In the genomic region with DNA sequence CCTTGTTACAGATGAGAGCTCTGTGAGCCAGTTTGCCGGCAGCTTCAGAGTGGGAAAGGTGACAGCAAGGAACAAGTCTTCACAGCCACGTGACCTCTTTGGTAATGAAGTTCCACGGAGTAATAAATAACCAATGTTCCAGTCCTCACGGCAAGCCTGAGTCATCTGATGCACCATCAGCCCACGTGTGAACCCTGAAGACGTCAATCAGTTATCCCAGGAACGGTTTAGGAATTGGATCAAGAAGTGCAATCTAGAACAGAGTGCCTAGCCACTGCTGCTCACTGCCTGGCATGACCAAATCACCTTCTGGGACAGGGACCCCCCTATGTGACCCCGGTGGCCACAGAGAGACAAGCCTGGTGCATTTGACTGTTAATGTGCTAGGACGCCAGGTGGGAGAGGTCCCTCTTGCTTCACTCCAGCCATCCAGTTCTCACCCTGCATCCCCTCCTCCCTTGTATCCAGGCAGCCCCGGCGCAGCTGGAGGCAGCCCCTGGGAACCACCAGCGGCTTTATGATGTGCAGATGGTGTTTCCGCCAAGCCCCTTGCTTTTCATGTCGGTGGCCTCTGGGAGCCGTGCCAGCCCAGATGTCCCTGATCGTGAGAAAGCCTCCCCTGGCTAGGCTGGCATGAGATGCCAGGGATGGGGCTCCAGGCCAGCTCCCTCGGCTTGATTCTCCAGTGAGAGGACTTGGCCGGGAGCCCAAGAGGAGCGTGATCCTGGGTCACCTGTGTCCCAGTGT, we compare ENCODE assay signal across 8 mouse cellular contexts. TPM values are rescaled to one million over a fixed set of nuclear protein-coding genes. Genes with fewer than 3 reads are reported as not detected.
DNase-seq lines count a peak whose midpoint lies in the region; ATAC-seq lines count a peak whose summit lies in the region.

No protein-coding gene starts in this region.

- no peak overlapping the region for H3K9ac ChIP-seq in intestine, embryonic 15.5 days
- H3K9ac ChIP-seq in intestine, embryonic 16.5 days (ENCODE audit: low read depth, low read length): no peak overlapping the region
- no peak overlapping the region for H3K9ac ChIP-seq in forebrain, embryonic 14.5 days (ENCODE audit: low read length)
- H3K9ac ChIP-seq in neural tube, embryonic 14.5 days (replicated peaks; ENCODE audit: low read depth, low read length): no peak overlapping the region

- peak; percentile 62 for DNase-seq in brain, adult 2 months (ENCODE audit: low read depth, low spot score)
- peak; percentile 88 for DNase-seq in forebrain, embryonic 14.5 days (ENCODE audit: low spot score)
- peak; percentile 41 to 46 for DNase-seq in kidney, postnatal 36 days
- no peak for DNase-seq in spleen, postnatal 10 days (ENCODE audit: low spot score in 2 of 2)
- DNase-seq in urinary bladder, adult 2 months (ENCODE audit: low spot score): no peak

- H3K27me3 ChIP-seq in intestine, embryonic 15.5 days (replicated peaks): no peaks in the 10 kb centered on the region; the same call in 1 of the 2 replicates
- H3K27me3 ChIP-seq in intestine, embryonic 16.5 days (replicated peaks; ENCODE audit: control insufficient read depth, insufficient read depth, low read length): no peaks in the 10 kb centered on the region
- H3K27me3 ChIP-seq in forebrain, embryonic 14.5 days (replicated peaks; ENCODE audit: control insufficient read depth, insufficient read depth, low read length): no peaks in the 10 kb centered on the region
- H3K27me3 ChIP-seq in neural tube, embryonic 14.5 days (ENCODE audit: control insufficient read depth, insufficient read depth, low read length): no peaks in the 10 kb centered on the region

- no peak overlapping the region for H3K4me3 ChIP-seq in intestine, embryonic 15.5 days (replicated peaks)
- no peak overlapping the region for H3K4me3 ChIP-seq in intestine, embryonic 16.5 days (ENCODE audit: low read length)
- no peak overlapping the region for H3K4me3 ChIP-seq in forebrain, embryonic 14.5 days (ENCODE audit: low read depth, low read length)
- H3K4me3 ChIP-seq in neural tube, embryonic 14.5 days (ENCODE audit: low read depth, low read length): no peak overlapping the region

- 0 out of 2 replicates have a peak, but pooled peaks have one; percentile 28 for ATAC-seq in intestine, embryonic 15.5 days
- no peak; the same call in 1 of the 2 replicates for ATAC-seq in intestine, embryonic 16.5 days
- peak; percentile 90 for ATAC-seq in forebrain, embryonic 14.5 days
- peak; percentile 86 for ATAC-seq in neural tube, embryonic 14.5 days (ENCODE audit: low read depth)

- H3K9me3 ChIP-seq in intestine, embryonic 15.5 days: no peaks in the 10 kb centered on the region
- no peaks in the 10 kb centered on the region for H3K9me3 ChIP-seq in intestine, embryonic 16.5 days (ENCODE audit: control insufficient read depth, low read length)
- no peaks in the 10 kb centered on the region for H3K9me3 ChIP-seq in forebrain, embryonic 14.5 days (replicated peaks; ENCODE audit: control insufficient read depth, low read length)
- H3K9me3 ChIP-seq in neural tube, embryonic 14.5 days (ENCODE audit: control insufficient read depth, low read length): no peaks in the 10 kb centered on the region

- 39% methylated on average over 19 of the region's 19 CpGs for WGBS in intestine, embryonic 15.5 days
- WGBS in intestine, embryonic 16.5 days: 41% methylated on average over 19 of the region's 19 CpGs
- 42% methylated on average over 19 of the region's 19 CpGs for WGBS in forebrain, embryonic 14.5 days
- WGBS in neural tube, embryonic 14.5 days: 21% methylated on average over 19 of the region's 19 CpGs

- peaks cover 8% of the 10 kb centered on the region; the same call in 1 of the 2 replicates for H3K4me1 ChIP-seq in intestine, embryonic 15.5 days (replicated peaks)
- peaks cover 2% of the 10 kb centered on the region for H3K4me1 ChIP-seq in intestine, embryonic 16.5 days (ENCODE audit: control insufficient read depth, insufficient read depth, low read length)
- H3K4me1 ChIP-seq in forebrain, embryonic 14.5 days (ENCODE audit: control insufficient read depth, insufficient read depth, low read length): peaks cover 16% of the 10 kb centered on the region
- H3K4me1 ChIP-seq in neural tube, embryonic 14.5 days (ENCODE audit: control insufficient read depth, insufficient read depth, low read length): peaks cover 7% of the 10 kb centered on the region

- H3K36me3 ChIP-seq in intestine, embryonic 15.5 days: no peaks in the 10 kb centered on the region
- no peaks in the 10 kb centered on the region for H3K36me3 ChIP-seq in intestine, embryonic 16.5 days (ENCODE audit: control insufficient read depth, insufficient read depth, low read length)
- H3K36me3 ChIP-seq in forebrain, embryonic 14.5 days (ENCODE audit: control insufficient read depth, insufficient read depth, low read length): no peaks in the 10 kb centered on the region
- no peaks in the 10 kb centered on the region for H3K36me3 ChIP-seq in neural tube, embryonic 14.5 days (ENCODE audit: control insufficient read depth, insufficient read depth, low read length)

- H3K27ac ChIP-seq in intestine, embryonic 15.5 days: no peak overlapping the region
- no peak overlapping the region for H3K27ac ChIP-seq in intestine, embryonic 16.5 days (ENCODE audit: low read length)
- peak overlapping the region; percentile 39; the same call in 1 of the 2 replicates for H3K27ac ChIP-seq in forebrain, embryonic 14.5 days (ENCODE audit: low read depth, low read length)
- no peak overlapping the region for H3K27ac ChIP-seq in neural tube, embryonic 14.5 days (ENCODE audit: low read depth, low read length)

- no peak overlapping the region for H3K4me2 ChIP-seq in intestine, embryonic 15.5 days (replicated peaks)
- no peak overlapping the region for H3K4me2 ChIP-seq in intestine, embryonic 16.5 days (ENCODE audit: low read depth, low read length)
- H3K4me2 ChIP-seq in forebrain, embryonic 14.5 days (ENCODE audit: low read length): no peak overlapping the region
- H3K4me2 ChIP-seq in neural tube, embryonic 14.5 days (ENCODE audit: low read depth, low read length): no peak overlapping the region

RNA-seq across cellular contexts. Expression of gene Brd7, which starts 15.0 kb away (rescaled TPM):
- polyA plus RNA-seq in intestine, embryonic 15.5 days (2015; fragmentation: Nextera tagmentation; extraction: Ambion mirVana): 54.5 and 55.7 TPM in 2 replicates
- 32.9 and 38.8 TPM in 2 replicates for polyA plus RNA-seq in intestine, embryonic 16.5 days (2015; fragmentation: Nextera tagmentation; extraction: Ambion mirVana)
- 48.0 and 57.8 TPM in 2 replicates for polyA plus RNA-seq in forebrain, embryonic 14.5 days (2014; fragmentation: Nextera tagmentation; extraction: Ambion mirVana)
- polyA plus RNA-seq in neural tube, embryonic 14.5 days (2014; fragmentation: Nextera tagmentation; extraction: Ambion mirVana): 66.1 and 68.8 TPM in 2 replicates
- polyA plus RNA-seq in urinary bladder, adult 2 months (2012; rRNA removed): 45.6 and 46.4 TPM in 2 replicates

Comparison
In these comparisons a context has a peak if more than half of its experiments do, and no peak if none do; other contexts are left out.
1. DNase-seq: peak in brain, adult 2 months (single experiment), forebrain, embryonic 14.5 days (single experiment) and kidney, postnatal 36 days (2 of 2); none in spleen, postnatal 10 days (0 of 2) and urinary bladder, adult 2 months (single experiment).